Mouse (Mus musculus) heart, adult 18-20 months (tissue): ENCODE results near the gene Cnksr1. TPM values are rescaled to one million over a fixed set of nuclear protein-coding genes. Genes with fewer than 3 reads are reported as not detected.
"Not testable (repeated sequence)": the region's sequence is repeated elsewhere in the genome, so short reads cannot be mapped to it uniquely, and the experiment has no call there.

Experiments
- DNase-seq, 2 experiments: peaks; one replicate each; pipeline ENCODE4 v3.0.0; 2021 to 2022; ENCODE audit warnings: mixed read lengths in 1 of 2
- long read RNA-seq, 2 experiments: library from polyadenylated mRNA; stranded (forward); transcript quantifications; one replicate each; pipeline ENCODE4 v2.0.0; 2021
- total RNA-seq, 2 experiments: library from RNA; stranded (reverse); gene quantifications; 2 replicates each; pipeline ENCODE4 v1.2.3; 2021

Cnksr1 gene
- 1 to 10 TPM; 3.9 to 6.3 TPM for total RNA-seq
- long read RNA-seq, experiment 1, transcript Cnksr1-201 (21 exons, 2,468 nt) = major isoform, 6 of 15 reads
- long read RNA-seq, experiment 1, partial matches to known transcripts = 5 of 15 reads
- long read RNA-seq, experiment 1, other reads (novel, unspliced or antisense) = 4 of 15 reads
- long read RNA-seq, experiment 2, partial matches to known transcripts = 2 of 6 reads
- long read RNA-seq, experiment 2, other reads (novel, unspliced or antisense) = 2 of 6 reads

DNA sequence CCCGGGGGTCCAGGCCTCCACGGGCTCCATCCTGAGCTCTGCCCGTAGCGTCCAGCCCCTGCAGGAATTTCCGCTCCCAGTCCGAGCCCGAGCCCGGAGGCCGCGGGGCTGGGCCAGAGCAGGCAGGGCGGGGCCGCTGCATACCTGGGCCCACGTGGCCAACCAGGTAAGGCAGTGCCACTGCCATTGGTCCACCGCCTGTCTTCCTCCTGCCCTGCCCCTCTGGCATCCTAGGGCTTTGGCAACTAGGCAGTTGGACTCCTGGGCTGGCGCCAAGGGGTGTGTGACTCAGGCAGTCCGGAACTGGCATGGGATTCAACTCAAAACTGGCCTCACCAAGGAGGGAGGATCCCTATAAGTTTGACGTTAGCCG is at the start of gene Cnksr1:
Gene Cnksr1, minus strand, starts transcription at position 121 of the 373 bp plus-strand sequence.
- DNase-seq = peak; percentile 81 to 86

DNA sequence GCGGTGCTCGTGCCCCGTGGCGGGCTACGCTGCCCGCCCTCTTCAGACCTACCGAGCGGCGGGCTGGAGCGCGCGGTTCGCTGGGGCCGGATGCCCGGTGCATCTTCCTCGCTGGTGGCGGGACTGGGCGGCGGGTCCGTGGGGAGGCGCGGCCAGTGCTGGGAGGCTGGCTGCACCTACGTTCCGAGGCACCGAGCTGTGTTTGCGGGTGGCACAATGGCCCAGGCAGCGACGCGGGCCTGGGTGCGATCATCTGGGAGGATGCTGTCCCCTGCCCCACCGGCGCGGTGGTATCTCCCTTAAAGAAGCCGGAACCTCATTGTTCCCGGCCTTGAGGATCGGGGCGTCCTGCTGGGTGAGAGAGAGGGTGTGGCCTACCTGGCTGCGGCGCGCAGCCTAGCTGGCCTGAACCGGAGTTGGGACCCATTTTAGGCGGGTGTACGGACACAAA is 49.4 kb upstream of the Cnksr1 start, which contains the start of gene Pdik1l:
Gene Pdik1l, minus strand, starts transcription at position 321 of the 451 bp plus-strand sequence.
- DNase-seq = peak; percentile 76 to 80

DNA sequence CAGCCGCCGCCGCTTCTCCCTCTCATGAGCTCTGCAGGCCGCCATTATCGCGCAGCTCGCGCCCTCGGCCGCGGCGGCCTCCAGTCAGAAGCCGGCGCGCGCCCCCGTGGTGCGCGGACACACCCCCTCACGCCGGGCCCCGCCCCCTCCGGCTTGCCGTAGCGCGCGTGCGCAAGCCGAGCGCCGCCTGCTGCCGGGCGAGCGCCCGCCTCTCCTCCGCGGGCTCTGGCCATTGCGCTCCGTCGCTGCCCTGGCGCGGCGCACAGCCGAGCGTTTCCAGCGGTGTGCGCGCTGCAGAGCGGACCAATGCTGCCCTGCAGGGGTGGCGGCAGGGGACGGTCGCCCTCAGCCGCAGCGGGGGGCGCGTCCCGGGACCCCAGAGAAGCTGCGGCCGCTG is 49.0 kb upstream of the Cnksr1 start:
- peak; percentile 96 to 98 for DNase-seq

DNA sequence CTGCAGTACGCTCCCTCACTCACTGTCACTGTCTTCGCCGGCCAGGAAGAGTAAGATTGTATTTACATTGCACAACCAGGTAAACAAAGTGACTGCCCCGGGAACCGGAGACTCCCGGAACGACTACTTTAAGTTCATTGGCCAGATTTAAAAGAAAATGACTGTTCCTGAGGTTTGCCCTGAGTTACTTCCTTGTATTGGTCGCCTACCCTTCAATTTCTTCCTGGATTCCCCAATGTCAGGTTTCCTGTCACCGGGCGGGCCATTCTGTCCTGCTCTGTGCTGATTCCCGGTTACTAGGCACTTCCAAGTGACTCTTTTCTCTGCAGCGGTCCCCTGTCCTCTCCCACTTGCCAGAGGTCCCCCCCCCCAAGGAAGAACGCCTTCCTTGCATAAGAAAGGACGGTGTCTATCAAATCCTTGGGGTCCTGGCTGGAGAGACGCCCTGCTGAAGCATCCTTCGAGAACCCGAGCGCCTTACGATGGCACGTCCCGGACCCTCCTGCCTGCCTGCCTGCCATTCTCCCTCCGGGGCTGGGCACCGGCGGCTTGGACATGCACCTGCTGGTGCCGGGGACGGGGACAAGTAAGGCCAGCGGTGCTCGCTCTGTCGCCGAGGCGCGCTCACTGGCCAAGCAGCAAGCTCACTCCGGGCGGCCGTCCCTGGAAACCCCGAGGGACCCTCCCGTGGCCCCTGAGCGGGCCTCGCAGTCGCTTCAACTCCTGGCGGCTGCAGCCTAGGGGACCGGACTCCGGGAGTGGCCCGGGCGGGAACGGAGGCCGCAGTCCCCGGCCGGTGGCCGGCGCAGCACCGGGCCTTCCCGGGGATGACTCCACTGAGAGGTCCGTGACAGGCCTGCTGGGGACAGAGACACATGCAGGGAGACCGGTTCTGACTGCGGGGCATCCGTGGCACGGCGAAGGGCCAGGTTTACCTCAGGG is 48.3 kb upstream of the Cnksr1 start:
- DNase-seq = no peak

DNA sequence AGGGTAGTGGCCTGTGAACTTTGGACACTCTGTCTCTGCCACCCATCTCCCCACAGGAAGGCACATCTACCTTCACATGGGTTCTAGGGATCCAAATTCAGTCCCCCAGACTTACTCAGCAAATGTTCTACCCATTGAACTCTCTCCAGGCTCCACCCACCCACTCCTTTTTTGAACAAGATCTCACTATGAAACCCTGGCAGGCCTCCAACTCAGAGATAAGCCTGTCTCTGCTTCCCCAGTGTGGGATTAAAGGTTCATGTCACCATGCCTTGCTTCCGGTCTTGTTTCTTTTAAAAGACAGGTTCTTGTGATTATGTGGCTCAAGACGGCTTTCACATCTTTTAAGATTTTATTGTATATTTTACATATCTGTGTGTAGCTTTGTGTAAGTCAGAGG is 46.7 kb upstream of the Cnksr1 start:
- DNase-seq = no peak

DNA sequence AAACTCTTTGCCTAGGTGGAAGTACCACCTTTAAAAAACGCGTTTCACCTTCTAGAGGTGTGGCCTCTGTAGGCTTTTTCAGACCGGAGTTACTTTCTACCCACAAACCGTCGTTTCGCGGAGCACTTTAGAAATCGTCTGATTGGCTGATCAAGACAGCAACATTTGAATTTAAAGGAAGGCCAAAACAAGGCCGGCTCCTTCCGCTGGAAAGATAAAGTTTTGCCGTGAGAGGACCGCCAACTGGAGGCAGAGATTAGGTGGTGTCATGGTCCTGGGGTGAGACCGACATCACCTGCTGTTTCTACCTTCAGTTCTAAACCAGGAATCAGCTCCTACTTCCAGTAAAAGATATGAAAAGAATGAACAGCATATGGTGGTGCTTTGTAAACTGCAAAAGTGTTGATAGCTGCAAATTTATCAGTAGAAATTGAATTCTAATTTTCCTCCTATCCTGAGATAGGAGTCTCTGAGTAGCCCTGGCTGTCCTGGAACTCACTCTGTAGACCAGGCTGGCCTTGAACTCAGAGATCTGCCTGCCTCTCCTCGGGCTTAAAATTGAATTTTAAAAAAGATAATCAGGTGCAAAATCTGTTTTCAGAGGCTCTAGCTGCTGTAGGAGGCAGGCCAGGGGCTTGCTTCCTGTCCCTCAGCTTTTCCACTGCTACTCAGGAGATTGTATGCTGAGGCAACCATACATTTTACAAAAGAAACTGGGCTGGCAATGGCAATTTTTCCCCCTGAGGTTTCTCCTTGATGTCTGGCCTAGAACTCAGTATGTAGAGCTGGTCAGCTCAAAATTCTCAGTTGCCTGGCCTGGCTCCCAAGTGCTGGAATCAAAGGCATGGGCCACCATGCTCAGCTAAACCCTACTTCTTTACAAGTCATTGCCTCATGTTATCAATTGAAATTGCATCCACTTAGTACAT is 35.5 kb upstream of the Cnksr1 start:
- peak in 1 of 2 experiments; percentile 36 for DNase-seq

DNA sequence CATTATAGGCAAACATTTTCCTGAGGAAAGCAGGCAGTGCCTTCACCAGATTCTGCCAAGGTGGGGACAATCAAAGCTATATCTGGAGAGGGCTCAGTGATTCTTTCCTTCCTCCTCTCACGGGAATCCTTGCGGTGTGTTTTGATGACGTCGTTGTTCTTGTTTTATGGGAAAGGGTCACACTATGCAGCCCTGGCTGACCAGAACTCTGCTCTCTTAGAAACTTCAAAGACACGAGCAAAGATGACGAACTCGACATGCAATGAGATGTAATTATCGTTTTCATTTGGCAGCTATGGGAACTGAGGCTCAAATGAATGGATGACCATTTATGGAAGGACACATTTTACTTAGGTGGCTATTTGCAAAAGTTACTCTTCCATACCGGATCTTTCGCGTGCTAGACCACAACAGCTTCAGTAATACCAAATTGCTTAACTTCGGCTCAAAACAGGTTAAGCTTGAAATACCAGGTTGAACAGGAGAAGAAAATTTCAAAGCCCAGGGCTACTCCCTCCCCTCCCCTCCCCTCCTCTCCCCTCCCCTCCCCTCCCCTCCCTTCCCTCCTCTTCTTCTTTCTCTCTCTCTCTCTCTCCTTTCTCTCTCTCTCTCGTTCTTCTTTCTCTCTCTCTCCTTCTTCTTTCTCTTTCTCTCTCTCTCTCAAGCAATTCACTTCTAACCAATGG is 34.7 kb upstream of the Cnksr1 start:
- DNase-seq = no peak

DNA sequence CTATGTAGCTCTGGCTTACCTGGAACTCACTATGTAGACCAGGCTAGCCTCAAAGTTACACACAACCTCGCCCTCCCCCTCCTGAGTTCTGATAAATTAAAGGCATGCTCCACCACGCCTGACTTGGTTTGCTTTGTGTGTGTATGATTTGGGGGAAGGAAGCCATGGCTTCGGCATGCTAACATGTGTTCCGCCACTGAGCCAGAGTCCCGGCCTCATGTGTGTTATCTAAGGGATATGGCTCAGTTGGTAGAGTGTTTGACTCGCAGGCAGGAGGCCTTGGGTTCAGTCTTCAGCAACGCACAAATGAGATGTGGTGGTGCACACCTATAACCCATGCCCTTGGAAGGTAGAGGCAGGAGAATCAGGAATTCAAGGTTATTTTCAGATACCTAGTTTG is 33.8 kb upstream of the Cnksr1 start:
- no peak for DNase-seq

DNA sequence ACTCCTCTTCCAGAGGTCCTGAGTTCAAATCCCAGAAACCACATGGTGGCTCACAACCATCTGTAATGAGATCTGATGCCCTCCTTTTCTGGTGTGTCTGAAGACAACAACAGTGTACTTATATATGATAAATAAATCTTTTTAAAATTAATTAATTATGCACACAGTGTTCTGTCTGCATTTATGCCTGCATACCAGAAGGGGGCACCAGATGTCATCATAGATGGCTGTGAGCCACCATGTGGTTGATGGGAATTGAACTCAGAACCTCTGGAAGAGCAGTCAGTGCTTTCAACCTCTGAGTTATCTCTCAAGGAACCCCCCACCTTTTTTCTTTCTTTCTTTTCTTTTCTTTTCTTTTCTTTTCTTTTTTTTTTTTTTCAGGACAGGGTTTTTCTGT is 31.4 kb upstream of the Cnksr1 start:
- not testable (repeated sequence) for DNase-seq

DNA sequence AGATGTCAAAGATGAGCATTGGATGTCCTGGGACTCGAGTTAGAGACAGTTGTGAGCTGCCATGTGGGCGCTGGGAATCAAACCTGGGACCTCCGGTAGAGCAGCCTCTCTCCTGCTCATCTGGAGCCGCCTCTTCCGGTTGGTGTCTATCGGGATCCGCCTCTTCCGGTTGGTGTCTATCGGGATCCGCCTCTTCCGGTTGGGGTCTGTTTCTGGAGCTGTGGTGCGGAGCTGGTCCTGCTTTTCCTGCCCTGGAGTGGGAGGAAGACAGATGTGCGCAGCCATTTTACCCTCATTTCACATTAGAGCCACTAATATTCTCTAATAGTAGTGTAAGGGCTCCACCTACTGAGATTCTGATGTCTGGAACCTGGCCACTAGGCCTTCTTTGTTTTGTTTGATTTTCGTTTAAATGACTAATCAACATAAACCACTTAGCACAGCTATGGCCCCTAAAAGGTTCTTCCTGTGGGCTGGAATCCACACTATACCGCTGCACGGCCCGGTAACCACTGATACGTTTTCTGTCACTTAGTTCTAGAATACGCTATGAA is 30.0 kb upstream of the Cnksr1 start:
- DNase-seq = no peak

DNA sequence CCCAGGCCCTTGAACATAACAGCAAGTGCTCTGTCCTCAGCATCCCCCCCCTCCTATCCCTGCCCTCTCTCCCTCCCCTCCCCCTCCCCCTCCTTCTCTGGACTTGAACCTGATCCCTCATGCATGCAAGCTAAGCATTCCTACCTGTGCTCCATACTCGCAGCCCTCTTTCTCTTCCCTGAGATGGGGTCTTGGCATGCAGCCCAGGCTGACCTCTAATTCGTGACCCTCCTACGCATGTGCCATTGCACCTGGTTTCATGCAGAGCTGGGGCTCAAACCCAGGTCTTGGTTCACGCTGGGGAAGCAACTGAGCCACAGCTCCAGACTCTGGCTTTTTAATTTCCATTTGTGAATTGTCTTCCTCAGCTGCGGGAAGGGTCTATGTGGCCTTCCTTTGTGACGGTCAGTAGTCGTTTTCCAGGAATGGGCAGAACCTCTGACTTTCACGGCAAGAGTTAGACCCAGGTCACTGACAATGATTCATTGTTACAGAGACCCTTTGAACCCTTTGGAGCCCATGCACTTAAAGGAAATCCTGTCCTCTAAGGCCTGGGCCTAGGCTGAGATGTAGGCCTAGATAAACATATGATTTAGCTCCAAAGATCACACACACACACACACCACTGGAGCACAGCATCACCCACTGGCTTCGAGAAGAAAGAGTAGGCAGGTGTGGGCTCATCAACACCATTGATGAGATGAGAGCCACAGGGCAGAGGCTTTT is 27.8 kb upstream of the Cnksr1 start:
- no peak for DNase-seq

DNA sequence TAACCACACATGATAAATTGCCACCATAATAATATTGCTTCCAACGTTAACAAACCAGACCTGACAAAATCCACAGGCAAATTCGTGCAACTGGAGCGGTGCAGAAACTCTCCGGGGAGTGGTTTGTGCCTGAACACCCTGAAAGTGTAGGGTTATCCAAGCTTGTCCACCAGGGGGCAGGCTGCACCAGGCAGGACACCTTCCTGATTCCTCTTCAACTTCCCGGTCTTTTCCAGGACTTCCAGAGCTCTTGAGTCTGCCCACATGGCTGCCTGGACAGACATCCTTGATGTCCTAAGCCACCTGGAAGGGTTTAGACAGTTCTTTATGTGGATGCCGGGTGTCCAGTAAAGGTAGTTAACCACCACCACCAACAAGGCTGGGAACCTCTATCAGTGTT is 25.0 kb upstream of the Cnksr1 start:
- peak; percentile 51 to 82 for DNase-seq

DNA sequence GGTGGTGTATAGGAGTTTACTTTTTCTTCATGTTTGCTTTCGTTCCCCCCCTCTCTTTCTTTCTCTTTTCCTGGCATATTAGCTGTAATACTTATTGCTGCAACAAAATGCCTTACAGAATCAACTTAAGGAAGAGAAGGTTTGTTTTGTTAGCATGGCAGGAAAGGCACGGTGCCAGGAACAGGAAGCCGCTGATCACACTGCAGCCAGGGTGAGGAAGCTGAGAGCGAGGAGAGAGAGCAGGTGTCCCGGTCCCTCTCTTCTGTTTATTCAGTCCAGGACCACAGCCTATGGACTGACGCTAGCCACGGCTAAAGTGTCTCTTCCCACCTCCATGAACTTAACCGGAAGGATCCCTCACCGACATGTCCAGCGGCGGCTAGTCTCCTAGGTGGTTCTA is 20.2 kb upstream of the Cnksr1 start:
- DNase-seq = no peak

DNA sequence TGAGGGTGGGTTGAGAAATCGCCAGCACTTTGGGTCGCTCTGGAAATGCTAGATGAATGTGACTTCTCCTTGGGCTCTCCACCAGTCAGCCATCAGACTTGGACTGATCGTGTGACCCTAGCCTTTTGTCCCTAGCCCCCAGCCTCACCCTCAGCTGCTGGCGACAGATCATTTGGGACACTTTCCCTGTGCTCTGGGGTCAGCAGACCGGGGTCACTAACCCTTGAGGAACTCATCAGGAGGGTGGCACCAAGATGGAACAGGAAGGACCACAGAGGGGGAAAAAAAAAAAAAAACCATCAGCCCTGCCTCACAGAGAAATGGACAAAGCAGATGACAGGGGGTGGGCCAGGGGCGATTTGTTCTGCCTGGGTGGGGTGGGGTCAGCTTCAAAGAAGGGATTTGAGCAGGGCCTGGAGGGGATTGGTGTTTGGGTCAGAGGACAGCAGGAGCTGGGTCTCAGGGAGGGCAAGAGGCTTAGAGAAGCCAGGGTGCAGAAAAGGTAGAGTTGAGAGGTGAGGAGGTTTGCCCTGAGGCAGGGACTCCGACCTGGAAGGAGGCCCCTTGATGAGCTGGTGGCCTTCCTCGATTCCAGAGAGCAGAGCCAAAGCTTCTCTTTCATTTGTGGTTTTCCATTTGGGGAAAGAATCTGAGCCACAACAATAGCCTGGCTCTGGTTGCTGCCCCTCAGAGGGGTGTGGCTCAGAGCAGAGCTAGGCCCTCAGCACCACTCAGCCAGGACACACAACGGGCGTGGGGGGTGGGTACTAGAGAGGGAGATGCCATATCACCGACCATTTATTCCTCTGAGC is 19.2 kb upstream of the Cnksr1 start:
- peak in 1 of 2 experiments; percentile 36 for DNase-seq

DNA sequence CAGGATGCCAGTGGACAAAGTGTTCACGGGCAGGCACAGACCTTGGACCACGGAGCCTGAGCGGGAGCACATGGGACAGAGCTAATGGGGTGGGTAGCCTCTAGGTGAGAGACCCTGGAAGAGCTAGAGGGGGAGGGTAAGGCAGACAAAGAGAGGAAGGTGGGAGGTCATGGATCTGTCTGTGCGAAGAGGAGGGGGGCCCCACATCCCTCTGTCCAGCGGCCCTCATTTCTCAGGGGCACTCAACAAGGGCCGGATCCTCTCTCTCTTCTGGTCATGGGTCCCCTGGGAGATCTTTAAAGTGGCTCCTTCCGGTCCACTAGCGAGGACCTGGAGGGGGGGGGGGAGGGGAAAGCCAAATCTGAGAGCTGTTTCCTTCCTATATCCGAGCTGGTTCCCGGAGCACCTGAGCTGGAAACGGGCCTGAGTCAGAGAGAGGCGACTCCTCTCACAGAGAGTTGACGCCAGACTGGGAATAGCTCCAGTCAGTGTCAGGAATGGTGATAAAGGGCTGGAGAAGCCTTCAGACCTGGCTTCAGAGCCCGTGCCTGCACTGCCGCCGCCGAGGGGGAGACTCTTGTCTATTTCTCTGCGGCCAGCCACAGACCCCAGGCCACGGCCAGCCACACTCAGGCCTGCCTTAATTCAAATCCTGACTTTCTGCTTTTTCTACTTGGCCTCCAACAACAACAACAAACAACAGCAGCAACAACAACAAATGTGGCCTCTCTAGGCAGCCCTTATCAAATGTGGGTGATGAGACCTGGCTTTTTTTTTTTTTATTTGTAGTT is 18.4 kb upstream of the Cnksr1 start:
- DNase-seq = peak; percentile 65 to 77

DNA sequence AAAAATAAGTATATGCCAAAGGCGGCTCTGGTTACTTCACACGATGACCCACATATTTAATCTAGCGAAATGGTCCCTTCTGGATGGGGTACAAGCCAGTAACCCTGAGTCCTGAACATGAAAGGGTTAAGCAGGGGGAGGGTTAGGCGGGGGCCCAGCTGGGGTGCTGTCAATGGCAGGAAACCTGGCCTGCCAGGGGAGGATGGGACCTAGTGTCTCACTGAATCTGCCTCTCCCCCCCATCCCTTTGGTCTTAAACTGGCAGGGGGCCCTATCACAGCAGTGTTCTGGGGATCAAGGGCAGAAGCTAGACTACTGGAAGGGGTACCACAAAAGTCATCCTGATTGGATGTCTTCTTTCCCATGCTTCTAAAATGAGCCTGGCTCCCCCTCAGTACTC is 17.7 kb upstream of the Cnksr1 start:
- peak; percentile 37 to 51 for DNase-seq

DNA sequence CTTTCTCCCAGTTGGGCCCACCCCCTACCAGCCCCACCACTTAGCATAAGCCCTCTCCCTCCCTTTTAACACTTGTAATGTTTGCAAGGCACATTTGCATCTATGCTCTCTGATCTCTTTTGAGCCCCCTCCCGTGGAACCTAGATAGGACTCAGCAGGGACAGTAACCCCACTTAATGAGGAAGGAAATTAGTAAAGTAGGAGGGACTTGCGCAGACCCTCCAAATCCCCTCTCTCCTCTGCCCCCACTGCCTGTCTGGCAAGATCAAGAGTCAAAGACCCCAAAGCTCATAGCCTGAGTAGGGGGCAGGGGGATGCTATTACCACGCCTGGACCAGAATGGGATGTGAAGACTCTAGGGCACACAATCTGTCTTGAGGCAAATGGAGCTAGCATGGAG is 16.6 kb upstream of the Cnksr1 start:
- DNase-seq = no peak

DNA sequence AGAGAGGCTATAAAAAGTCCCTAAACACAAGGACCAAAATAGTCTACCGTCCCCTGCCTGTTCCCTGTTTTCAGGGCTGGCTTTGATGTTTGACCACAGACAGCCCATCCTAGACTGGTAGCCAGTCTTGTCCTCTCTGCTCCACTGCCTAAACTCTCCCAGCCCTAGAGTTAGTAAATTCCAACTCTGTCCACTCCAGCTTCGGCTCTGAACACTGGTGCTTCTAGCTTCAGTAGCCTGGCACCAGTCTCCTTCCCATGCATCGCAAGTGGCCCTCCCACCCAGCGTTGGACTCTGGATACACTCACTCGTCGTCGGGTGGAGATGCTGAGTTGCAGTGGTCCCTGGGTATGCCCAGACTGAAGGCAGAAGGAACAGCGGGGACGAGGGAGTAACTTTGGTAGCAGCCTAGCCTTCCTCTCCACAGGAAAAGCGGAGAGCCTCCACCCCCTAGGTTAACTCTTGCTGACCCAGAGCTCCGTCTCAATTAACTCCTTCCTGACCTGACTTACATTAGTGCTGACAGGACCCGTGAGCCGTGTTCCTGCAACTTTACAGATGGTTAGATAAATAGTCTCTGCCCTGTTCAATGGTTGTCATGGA is 15.6 kb upstream of the Cnksr1 start, which contains the start of gene Grrp1:
Gene Grrp1, minus strand, starts transcription at position 385 of the 603 bp plus-strand sequence.
- DNase-seq = peak; percentile 44 to 63
